Mouse (Mus musculus) macrophage (primary cell): ENCODE measurements around the gene Map4. TPM values are rescaled to one million over a fixed set of nuclear protein-coding genes. Genes with fewer than 3 reads are reported as not detected.
"Not testable (repeated sequence)": the region's sequence is repeated elsewhere in the genome, so short reads cannot be mapped to it uniquely, and the experiment has no call there.

Experiments
- H3K27ac ChIP-seq: fragments of 350-480 bp; formaldehyde crosslinking; 2 replicates; pipeline ENCODE4 v1.9.0; 2021
- H3K36me3 ChIP-seq: fragments of 350-480 bp; formaldehyde crosslinking; 2 replicates; pipeline ENCODE4 v1.9.0; 2021; ENCODE audit errors: inconsistent target
- H3K4me3 ChIP-seq: fragments of 350-480 bp; formaldehyde crosslinking; 2 replicates; pipeline ENCODE4 v1.9.0; 2021; ENCODE audit errors: inconsistent target
- H3K79me2 ChIP-seq: fragments of 350-480 bp; formaldehyde crosslinking; 2 replicates; pipeline ENCODE4 v1.9.0; 2021; ENCODE audit errors: inconsistent target
- WGBS: methylation state at CpG from one replicate; pipeline ENCODE4 v1.1.7; 2026; ENCODE audit warnings: inconsistent platforms; ENCODE audit not compliant: missing documents; 5-methylcytosine and 5-hydroxymethylcytosine counted together
- polyA plus RNA-seq: library from polyadenylated mRNA; stranded (reverse); fragments of 250-400 nt; gene quantifications from 3 replicates; pipeline ENCODE4 v1.2.4, GENCODE M21; 2018; ENCODE audit warnings: inconsistent platforms

Gene Map4
- polyA plus RNA-seq, 1 experiment from 2014 or later, result 76.9 TPM

DNA sequence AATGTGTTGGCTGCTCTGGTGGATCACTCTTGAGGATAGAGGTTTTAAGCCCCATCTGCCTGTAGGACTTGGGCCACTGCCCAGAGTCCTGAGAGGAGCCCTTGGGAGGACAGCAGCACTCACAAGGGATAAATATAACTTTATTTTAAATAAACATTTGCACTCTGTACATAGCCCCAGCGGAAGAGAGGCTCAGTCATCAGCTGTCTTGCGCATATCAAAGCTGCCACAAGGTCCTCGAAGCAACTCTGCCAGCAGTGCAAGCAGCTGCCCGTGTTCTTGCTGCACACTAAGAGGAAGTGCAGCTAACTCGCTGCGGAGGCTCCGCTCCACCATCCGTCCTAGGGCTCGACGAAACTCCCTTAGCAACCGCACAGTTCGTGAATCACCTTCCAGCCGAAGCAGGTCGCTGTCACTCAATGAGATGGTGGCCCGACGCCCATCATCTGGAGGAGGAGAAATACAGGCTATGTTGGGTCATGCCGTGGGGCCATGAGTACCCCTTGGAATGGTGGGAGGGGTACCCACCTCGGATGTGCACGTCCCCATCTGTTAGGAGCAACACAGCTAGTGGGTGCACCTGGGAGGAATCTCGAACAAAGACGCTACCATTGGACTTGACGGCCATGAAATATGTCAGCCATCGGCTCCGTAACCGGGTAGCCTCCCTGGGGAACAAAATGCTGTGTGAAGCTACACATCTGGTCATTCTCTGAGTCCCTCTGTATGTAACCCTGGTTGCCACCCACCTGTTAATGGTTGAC is 153.1 kb downstream of the Map4 start:
- H3K4me3 ChIP-seq, result no peak overlapping the region
- no peaks in the 10 kb centered on the region for H3K79me2 ChIP-seq
- H3K36me3 ChIP-seq, result peaks cover 83% of the 10 kb centered on the region
- 91% methylated on average over 25 of the region's 25 CpGs for WGBS
- no peak overlapping the region for H3K27ac ChIP-seq

DNA sequence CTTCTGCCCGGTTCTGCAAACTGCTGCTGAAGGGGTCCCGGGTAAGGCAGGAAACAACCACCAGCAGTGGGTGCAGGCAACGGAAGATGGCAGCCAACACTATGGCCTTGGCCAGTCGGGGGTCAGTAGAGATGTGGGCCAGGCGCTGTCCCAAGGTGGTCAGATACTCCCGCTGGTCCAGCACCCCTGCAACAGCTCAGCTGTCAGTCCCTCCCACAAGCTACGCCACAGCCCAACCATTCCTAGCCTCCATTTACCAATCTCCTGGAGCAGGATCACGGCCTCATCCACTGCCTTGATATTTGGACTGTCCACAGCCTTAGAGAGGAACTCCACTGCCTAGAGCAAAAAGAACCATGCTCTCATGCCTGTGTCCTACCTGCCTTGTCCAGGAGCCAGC is 154.4 kb downstream of the Map4 start:
- H3K79me2 ChIP-seq, result no peaks in the 10 kb centered on the region
- WGBS, result 98% methylated on average over 8 of the region's 8 CpGs
- H3K36me3 ChIP-seq, result peaks cover 81% of the 10 kb centered on the region
- H3K27ac ChIP-seq, result no peak overlapping the region
- H3K4me3 ChIP-seq, result no peak overlapping the region

DNA sequence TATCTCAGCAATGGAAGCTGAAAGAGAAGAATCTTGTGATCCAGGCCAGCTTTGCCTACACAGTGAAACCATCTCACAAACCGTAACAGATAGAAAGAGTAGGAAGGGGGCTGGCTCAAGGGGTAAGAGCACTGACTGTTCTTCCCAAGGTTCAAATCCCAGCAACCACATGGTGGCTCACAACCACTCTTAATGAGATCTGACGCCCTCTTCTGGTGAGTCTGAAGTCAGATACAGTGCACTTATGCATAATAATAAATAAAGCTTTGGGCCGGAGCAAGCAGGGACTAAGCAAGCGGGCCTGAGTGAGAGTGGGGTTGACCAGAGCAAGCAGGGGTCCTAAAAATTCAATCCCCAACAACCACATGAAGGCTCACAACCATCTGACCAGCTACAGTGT is 162.0 kb downstream of the Map4 start:
- H3K79me2 ChIP-seq, result no peaks in the 10 kb centered on the region
- 94% methylated on average over 4 of the region's 4 CpGs for WGBS
- H3K4me3 ChIP-seq, result no peak overlapping the region
- H3K27ac ChIP-seq, result no peak overlapping the region
- peaks cover 81% of the 10 kb centered on the region for H3K36me3 ChIP-seq

DNA sequence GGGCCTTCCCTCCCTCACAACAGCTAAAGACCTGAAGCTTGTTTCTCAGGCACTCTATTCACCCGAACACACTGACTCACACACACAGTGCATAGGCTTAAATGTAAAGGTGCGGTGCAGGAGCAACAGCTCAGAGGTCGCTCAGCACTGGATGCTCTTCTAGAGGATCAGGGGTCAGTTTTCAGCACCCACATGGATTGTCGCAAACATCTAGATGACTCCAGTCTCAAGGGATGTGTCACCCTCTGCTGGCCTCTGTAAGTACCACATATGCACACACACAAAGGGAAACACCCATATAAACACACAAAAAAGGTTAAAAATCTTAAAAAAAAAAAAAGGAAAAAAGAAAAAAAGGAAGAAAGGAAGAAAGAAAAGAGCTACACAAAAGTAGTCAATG is 163.5 kb downstream of the Map4 start:
- Histone ChIP-seq H3K79me2 (peaks cover 6% of the 10 kb centered on the region; the same call in 1 of the 2 replicates), H3K4me3 (no peak overlapping the region), H3K27ac (no peak overlapping the region), H3K36me3 (peaks cover 77% of the 10 kb centered on the region)
- 94% methylated on average over 4 of the region's 4 CpGs for WGBS

DNA sequence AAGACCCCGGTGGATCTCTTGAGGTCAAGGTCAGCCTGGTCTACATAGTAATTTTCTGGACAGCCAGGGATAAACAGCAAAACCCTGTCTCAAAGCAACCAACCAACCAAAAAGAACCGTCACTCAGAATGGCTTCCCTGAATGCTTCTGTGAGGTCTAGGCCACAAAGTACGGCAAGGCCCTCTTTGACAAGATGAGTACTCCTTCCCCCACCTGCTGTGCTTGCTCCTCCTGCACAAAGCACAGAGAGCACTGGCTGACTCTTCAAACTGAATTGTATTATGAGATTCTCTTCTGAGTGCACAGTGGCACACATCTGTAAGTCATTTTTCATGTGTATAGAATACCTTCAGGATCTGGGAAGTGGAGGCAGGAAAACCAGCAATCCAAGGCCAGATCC is 166.5 kb downstream of the Map4 start:
- Histone ChIP-seq H3K4me3 (no peak overlapping the region), H3K27ac (no peak overlapping the region), H3K36me3 (peaks cover 47% of the 10 kb centered on the region), H3K79me2 (peaks cover 16% of the 10 kb centered on the region; the same call in 1 of the 2 replicates)
- WGBS, result 93% methylated on average over 3 of the region's 3 CpGs

DNA sequence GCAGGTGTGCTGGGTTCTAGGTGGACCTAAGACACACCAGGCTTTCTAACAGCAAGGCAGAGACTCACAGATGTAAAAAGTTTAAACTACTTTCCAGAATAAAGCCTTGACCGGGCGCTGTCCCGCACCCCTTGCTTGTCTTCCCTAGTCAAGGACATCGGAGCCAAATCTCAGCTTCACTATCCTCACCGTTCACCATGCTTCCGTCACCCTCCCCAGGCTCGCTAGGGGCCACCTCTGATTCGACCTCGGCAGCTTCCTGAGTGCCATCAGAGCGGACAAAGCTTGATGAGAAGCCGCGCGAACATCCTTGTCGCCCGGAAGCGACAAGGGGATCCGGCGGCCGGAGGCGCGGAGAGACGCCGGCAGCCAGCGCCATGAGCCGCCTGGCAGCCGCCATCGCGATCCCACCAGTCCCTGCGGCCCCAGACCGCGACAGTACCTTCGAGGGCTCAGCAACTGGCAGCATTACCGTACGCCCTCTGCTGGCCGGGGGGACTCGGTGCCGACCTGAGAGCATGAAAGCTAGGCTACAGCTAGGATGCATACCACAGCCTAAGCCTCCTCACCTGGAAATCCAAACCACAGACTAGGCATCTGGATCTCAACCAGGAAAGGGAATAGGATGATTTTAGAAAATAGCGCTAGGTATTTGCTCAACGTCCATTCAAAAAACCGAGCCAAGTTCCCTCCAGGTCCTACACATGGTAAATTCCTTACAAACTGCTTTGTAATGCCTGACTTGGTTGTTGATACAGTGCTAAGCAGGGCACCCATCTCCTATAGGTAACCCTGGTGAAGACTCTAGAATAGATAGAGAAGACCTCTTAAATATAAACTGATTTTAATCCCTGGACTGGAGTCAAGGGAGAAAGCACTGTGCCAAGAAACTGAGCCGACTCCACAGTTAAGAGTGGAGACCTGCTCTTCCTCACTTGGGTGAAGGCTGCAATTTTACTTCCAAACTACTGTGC is 169.7 kb downstream of the Map4 start:
- peak overlapping the region; percentile 89 for H3K4me3 ChIP-seq
- H3K36me3 ChIP-seq, result peaks cover 32% of the 10 kb centered on the region
- peak overlapping the region; percentile 32; the same call in 1 of the 2 replicates for H3K27ac ChIP-seq
- H3K79me2 ChIP-seq, result peaks cover 16% of the 10 kb centered on the region; the same call in 1 of the 2 replicates
- WGBS, result 5% methylated on average over 41 of the region's 41 CpGs

DNA sequence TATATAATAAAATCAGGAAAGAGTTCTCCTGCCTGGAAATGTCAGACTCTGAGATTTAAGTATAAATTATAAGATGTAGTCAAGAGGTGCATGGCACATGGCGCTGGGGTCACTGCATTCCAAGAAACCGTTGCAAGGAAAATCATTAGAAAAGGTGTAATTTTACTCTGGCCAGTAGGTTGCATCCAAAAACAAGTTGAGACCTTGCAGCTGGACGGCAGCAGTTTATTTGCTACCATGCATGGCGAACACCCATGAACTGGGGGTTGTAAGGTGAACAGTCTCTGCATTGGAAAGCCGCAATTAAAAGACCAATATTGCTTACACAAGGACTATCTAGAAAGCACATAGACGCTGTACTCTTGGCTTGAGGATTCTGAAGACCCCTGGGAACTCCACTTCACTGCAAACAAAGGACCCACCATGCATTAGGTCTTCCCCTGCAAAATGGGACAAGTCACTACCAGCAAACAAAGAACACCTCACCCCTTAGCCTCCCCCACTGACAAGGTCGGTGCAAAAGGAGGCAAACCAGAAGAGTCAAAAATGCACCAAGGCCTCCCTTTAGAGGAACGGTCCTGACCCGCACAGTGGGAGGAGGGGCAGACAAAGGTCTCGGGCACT is 185.2 kb downstream of the Map4 start:
- Histone ChIP-seq H3K4me3 (peak overlapping the region; percentile 84), H3K79me2 (peaks cover 34% of the 10 kb centered on the region), H3K27ac (peak overlapping the region; percentile 40; the same call in 1 of the 2 replicates), H3K36me3 (peaks cover 24% of the 10 kb centered on the region)
- 22% methylated on average over 10 of the region's 10 CpGs for WGBS

DNA sequence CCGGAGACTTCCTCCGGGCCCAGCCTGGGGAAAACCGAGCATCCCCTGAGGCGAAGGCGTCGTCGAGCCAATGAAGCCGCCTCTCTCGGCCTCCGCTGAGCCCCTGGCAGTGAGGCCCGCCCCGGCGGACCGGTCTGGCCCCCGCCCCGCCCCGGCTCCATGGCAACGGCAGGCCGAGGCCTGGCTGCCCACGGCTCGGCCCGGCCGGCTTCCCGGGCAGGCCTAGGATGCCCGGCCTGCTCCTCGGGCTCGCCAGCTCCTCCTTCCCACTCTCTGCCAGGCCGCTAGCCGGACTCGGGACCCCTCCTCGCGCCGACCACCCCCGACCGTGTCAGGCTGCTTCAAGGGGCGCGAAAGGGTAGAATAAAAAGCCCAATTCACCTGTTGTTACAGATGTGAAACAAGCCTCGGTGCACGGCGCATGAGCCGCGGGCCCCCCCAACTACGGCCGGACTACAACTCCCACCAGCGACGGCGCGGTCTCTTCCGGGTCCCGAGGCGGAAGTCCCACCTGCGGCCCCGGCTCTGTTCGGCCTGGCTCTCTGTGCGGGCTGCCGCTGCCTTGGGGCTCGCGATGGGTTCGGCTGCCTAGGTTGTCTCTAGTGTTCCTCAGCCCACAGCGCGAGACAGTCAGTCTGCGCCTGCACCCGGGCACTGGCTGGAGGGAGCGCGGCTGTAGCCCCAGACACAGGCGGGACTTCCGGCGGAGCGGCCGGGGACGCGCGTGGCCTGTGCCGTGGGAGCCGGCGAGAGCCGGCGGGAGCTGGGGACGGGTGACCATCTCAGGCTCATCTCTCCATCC is 185.9 kb downstream of the Map4 start, which contains the start of gene Smarcc1:
Gene Smarcc1, plus strand, starts transcription at position 732 of the 802 bp plus-strand sequence.
- Histone ChIP-seq H3K4me3 (peak within 1 kb of the TSS; percentile 84), H3K36me3 (peaks cover 17% of the 10 kb centered on the region; the same call in 1 of the 2 replicates), H3K79me2 (peaks cover 34% of the 10 kb centered on the region), H3K27ac (peak within 1 kb of the TSS; percentile 40)
- under 1% methylated on average over 77 of the region's 79 CpGs for WGBS

DNA sequence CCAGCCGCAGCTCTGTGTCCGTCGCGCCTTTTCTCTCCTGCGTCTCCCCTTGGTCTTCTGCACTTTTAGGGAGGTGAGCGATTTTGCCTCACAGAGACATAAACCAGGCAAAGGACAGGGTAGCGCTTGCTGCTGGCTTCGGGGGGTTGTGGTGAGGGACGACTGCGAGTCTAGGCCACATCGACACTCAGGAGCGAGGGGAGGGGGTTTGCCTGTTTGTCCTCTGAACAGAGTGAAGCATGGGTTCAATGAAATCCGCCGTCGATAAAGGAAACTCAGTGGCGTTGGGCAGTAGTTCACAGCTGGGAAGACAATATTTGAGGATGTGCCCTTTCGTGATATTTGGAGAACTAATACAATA is 186.5 kb downstream of the Map4 start, which contains the start of gene Dhx30:
Gene Dhx30, minus strand, starts transcription at position 52 of the 361 bp plus-strand sequence.
- H3K27ac ChIP-seq, result peak within 1 kb of the TSS; percentile 40
- H3K4me3 ChIP-seq, result peak within 1 kb of the TSS; percentile 84
- WGBS, result 0% methylated on average over 17 of the region's 17 CpGs
- H3K36me3 ChIP-seq, result peaks cover 11% of the 10 kb centered on the region; the same call in 1 of the 2 replicates
- H3K79me2 ChIP-seq, result peaks cover 34% of the 10 kb centered on the region

DNA sequence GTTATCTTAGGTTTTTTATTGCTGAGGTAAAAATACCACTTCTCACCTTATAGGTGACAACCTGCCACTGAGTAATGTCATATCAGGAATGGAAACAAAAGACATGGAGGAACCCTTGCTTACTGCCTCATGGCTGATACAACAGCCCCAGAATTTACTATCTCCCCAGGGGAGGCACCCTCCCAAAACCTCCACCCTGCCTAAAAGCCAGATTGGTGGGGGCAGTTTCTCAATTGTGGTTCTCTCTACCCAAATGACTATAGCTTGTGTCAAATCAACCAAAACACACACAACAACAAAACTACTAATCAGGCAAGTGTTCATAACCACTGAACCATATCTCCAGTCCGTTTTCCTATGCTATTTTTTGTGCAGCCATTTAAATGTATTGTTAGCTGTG is 187.0 kb downstream of the Map4 start:
- Histone ChIP-seq H3K79me2 (peaks cover 34% of the 10 kb centered on the region), H3K36me3 (peaks cover 6% of the 10 kb centered on the region; the same call in 1 of the 2 replicates), H3K4me3 (peak overlapping the region; percentile 84), H3K27ac (no peak overlapping the region)
- WGBS, result 80% methylated on average over 1 of the region's 1 CpGs

DNA sequence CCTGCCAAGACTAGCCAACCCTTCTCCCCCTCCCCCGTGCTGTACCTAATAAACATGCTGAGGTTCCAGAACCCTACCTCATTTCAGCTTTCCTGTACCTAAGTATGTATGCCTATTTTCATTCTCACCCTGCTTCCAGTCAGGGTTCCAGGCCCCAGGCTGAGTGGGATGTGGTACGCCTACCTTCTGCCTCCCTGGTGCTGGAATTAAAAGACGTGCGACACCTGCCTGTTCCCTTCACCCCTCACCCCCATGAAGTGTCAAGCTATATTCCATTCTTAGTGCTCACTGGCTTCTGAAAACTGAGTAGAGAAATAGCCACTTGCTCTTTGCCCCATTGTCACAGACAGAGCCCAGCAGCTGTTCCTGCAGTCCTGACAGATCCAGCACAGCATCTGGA is 190.2 kb downstream of the Map4 start:
- WGBS, result 92% methylated on average over 3 of the region's 4 CpGs
- no peak overlapping the region for H3K4me3 ChIP-seq
- no peaks in the 10 kb centered on the region for H3K36me3 ChIP-seq
- H3K27ac ChIP-seq, result no peak overlapping the region
- H3K79me2 ChIP-seq, result peaks cover 21% of the 10 kb centered on the region; the same call in 1 of the 2 replicates

DNA sequence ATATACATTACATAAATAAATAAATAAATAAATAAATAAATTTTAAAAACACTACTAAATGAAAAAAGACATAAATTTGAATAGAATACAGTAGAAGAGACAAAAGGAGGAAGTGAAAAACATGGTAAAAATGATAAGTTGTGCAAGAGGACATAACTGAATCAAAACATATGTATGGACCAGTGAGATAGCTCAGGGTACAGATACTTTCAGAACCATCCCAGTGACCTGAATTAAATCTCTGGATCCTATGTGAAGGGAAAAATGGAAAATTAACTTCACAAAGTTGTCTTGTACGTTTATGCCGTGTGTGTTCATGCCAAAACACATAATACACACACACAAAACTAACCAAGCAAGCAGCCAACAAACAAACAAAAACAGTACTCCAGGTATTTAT is 192.1 kb downstream of the Map4 start:
- WGBS, result 72% methylated on average over 2 of the region's 2 CpGs
- H3K4me3 ChIP-seq, result no peak overlapping the region

DNA sequence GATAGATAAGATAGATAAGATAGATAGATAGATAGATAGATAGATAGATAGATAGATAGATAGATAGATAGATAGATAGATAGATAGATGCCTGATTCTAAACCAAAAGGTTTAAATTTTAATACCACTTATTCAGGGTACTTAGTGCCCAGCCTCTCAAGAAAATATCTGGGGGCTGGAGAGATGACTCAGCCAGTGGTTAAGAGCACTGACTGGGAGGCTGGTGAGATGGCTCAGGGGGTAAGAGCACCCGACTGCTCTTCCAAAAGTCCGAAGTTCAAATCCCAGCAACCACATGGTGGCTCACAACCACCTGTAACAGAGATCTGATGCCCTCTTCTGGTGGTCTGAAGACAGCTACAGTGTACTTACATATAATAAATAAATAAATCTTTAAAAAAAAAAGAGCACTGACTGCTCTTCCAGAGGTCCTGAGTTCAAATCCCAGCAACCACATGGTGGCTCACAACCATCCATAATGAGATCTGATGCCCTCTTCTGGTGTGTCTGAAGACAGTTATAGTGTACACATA is 192.8 kb downstream of the Map4 start:
- H3K79me2 ChIP-seq, H3K4me3 ChIP-seq, H3K36me3 ChIP-seq, H3K27ac ChIP-seq: not testable (repeated sequence)
- 66% methylated on average over 2 of the region's 2 CpGs for WGBS

More for the DNA sequence above, 192.1 kb downstream of the Map4 start:
- Histone ChIP-seq H3K27ac (no peak overlapping the region), H3K79me2 (peaks cover 11% of the 10 kb centered on the region; the same call in 1 of the 2 replicates), H3K36me3 (no peaks in the 10 kb centered on the region)
